Mouse (Mus musculus) forebrain, embryonic 16.5 days (tissue): Measurements from ENCODE around the gene Veph1. TPM values are rescaled to one million over a fixed set of nuclear protein-coding genes. Genes with fewer than 3 reads are reported as not detected.

ENCODE experiments used
- ATAC-seq: fragments of 200-750 bp; cut with Nextera tagmentation; 2 replicates; pipeline ENCODE4 v1.8.0; 2017; ENCODE audit warnings: mild to moderate bottlenecking, moderate library complexity
- H3K27ac ChIP-seq: fragments of 300-500 bp; sonication (generic); 2 replicates; pipeline ENCODE4 v1.5.1; 2014; ENCODE audit warnings: low read length, control low read depth
- H3K27me3 ChIP-seq: fragments of 300-500 bp; sonication (generic); replicated peaks from 2 replicates; pipeline ENCODE4 v1.6.1; 2014; ENCODE audit warnings: low read length; ENCODE audit not compliant: control insufficient read depth, insufficient read depth
- H3K36me3 ChIP-seq: fragments of 300-500 bp; sonication (generic); 2 replicates; pipeline ENCODE4 v1.6.1; 2014; ENCODE audit not compliant: control insufficient read depth, insufficient read depth
- H3K4me1 ChIP-seq: fragments of 300-500 bp; sonication (generic); replicated peaks from 2 replicates; pipeline ENCODE4 v1.6.1; 2014; ENCODE audit warnings: low read length; ENCODE audit not compliant: control insufficient read depth, insufficient read depth
- H3K4me2 ChIP-seq: fragments of 300-500 bp; sonication (generic); 2 replicates; pipeline ENCODE4 v1.6.1; 2014; ENCODE audit warnings: mild to moderate bottlenecking, low read length, control low read depth
- H3K4me3 ChIP-seq: fragments of 300-500 bp; sonication (generic); replicated peaks from 2 replicates; pipeline ENCODE4 v1.5.1; 2014; ENCODE audit warnings: mild to moderate bottlenecking, low read length, control low read depth
- H3K9ac ChIP-seq: fragments of 300-500 bp; sonication (generic); replicated peaks from 2 replicates; pipeline ENCODE4 v1.6.1; 2014; ENCODE audit warnings: low read depth, low read length, control low read depth
- H3K9me3 ChIP-seq: fragments of 300-500 bp; sonication (generic); 2 replicates; pipeline ENCODE4 v1.6.1; 2016; ENCODE audit warnings: low read length; ENCODE audit not compliant: control insufficient read depth
- WGBS: fragments of 180-500 bp; shearing (Covaris S2); extraction: QIAGEN DNeasy Blood & Tissue Kit; methylation state at CpG from one replicate; pipeline ENCODE4 v1.1.7; 2014; 5-methylcytosine and 5-hydroxymethylcytosine counted together
- polyA plus RNA-seq: library from polyadenylated mRNA; unstranded; fragments of >200 nt; fragmentation: Nextera tagmentation; extraction: Ambion mirVana; gene quantifications from 2 replicates; pipeline ENCODE4 v1.2.1, GENCODE M21; 2015

Gene Veph1
- polyA plus RNA-seq, 1 experiment from 2014 or later = 9.2 TPM

GRCm38 (mm10) chr3:66137601-66138000 lies 159.0 kb downstream of the Veph1 start:
- 76% methylated on average over 7 of the region's 7 CpGs for WGBS
- H3K27ac ChIP-seq = no peak overlapping the region
- ATAC-seq = no peak

GRCm38 (mm10) chr3:66131264-66131950 lies 165.2 kb downstream of the Veph1 start:
- Histone ChIP-seq H3K27me3 (no peaks in the 10 kb centered on the region), H3K4me2 (no peak overlapping the region), H3K4me3 (no peak overlapping the region), H3K9ac (no peak overlapping the region), H3K27ac (no peak overlapping the region), H3K36me3 (no peaks in the 10 kb centered on the region), H3K9me3 (no peaks in the 10 kb centered on the region), H3K4me1 (peaks cover 2% of the 10 kb centered on the region; the same call in 1 of the 2 replicates)
- WGBS = 59% methylated on average over 4 of the region's 4 CpGs
- no peak for ATAC-seq

More at GRCm38 (mm10) chr3:66137601-66138000, 159.0 kb downstream of the Veph1 start:
- Histone ChIP-seq H3K36me3 (no peaks in the 10 kb centered on the region), H3K4me3 (no peak overlapping the region), H3K4me1 (peaks cover 2% of the 10 kb centered on the region; the same call in 1 of the 2 replicates), H3K27me3 (no peaks in the 10 kb centered on the region), H3K4me2 (no peak overlapping the region), H3K9me3 (no peaks in the 10 kb centered on the region), H3K9ac (no peak overlapping the region)

- no peaks in the 10 kb centered on the region for H3K9me3 ChIP-seq
- no peaks in the 10 kb centered on the region for H3K36me3 ChIP-seq
- H3K27ac ChIP-seq = no peak overlapping the region
- no peak overlapping the region for H3K4me3 ChIP-seq
- 95% methylated on average over 5 of the region's 5 CpGs for WGBS
- H3K9ac ChIP-seq = no peak overlapping the region
- H3K27me3 ChIP-seq = no peaks in the 10 kb centered on the region
- H3K4me2 ChIP-seq = no peak overlapping the region
- ATAC-seq = no peak
- no peaks in the 10 kb centered on the region for H3K4me1 ChIP-seq
Observed at GRCm38 (mm10) chr3:66129689-66130088, 166.9 kb downstream of the Veph1 start.

GRCm38 (mm10) chr3:66105493-66105892 lies 191.1 kb downstream of the Veph1 start:
- no peaks in the 10 kb centered on the region for H3K36me3 ChIP-seq
- H3K4me1 ChIP-seq = peaks cover 14% of the 10 kb centered on the region
- H3K9me3 ChIP-seq = no peaks in the 10 kb centered on the region
- 89% methylated on average over 5 of the region's 5 CpGs for WGBS
- H3K27me3 ChIP-seq = no peaks in the 10 kb centered on the region
- H3K4me2 ChIP-seq = no peak overlapping the region
- H3K4me3 ChIP-seq = no peak overlapping the region
- ATAC-seq = no peak
- no peak overlapping the region for H3K9ac ChIP-seq
- H3K27ac ChIP-seq = no peak overlapping the region; the same call in 1 of the 2 replicates

- H3K27me3 ChIP-seq = no peaks in the 10 kb centered on the region
- no peaks in the 10 kb centered on the region for H3K36me3 ChIP-seq
- no peak overlapping the region for H3K4me3 ChIP-seq
- no peak overlapping the region for H3K4me2 ChIP-seq
- peak overlapping the region; percentile 86 for H3K27ac ChIP-seq
- WGBS = 37% methylated on average over 3 of the region's 3 CpGs
- no peak for ATAC-seq
- H3K9ac ChIP-seq = peak overlapping the region; percentile 13; the same call in 1 of the 2 replicates
- H3K9me3 ChIP-seq = no peaks in the 10 kb centered on the region
- H3K4me1 ChIP-seq = peaks cover 14% of the 10 kb centered on the region
Observed at GRCm38 (mm10) chr3:66102599-66102932, 194.1 kb downstream of the Veph1 start.

- Histone ChIP-seq H3K27ac (peak overlapping the region; percentile 86), H3K4me1 (peaks cover 14% of the 10 kb centered on the region), H3K27me3 (no peaks in the 10 kb centered on the region), H3K4me3 (no peak overlapping the region), H3K9me3 (no peaks in the 10 kb centered on the region), H3K36me3 (no peaks in the 10 kb centered on the region), H3K4me2 (no peak overlapping the region), H3K9ac (peak overlapping the region; percentile 13; the same call in 1 of the 2 replicates)
- WGBS = 11% methylated on average over 11 of the region's 11 CpGs
- peak; percentile 98 for ATAC-seq
Observed at GRCm38 (mm10) chr3:66101809-66102598, 194.6 kb downstream of the Veph1 start.

- 57% methylated on average over 2 of the region's 2 CpGs for WGBS
- no peaks in the 10 kb centered on the region for H3K27me3 ChIP-seq
- no peak overlapping the region for H3K9ac ChIP-seq
- no peaks in the 10 kb centered on the region for H3K9me3 ChIP-seq
- no peak overlapping the region for H3K27ac ChIP-seq
- H3K4me2 ChIP-seq = no peak overlapping the region
- peaks cover 14% of the 10 kb centered on the region for H3K4me1 ChIP-seq
- no peak for ATAC-seq
- no peak overlapping the region for H3K4me3 ChIP-seq
- H3K36me3 ChIP-seq = no peaks in the 10 kb centered on the region
Observed at GRCm38 (mm10) chr3:66101074-66101473, 195.6 kb downstream of the Veph1 start.

- H3K4me1 ChIP-seq = no peaks in the 10 kb centered on the region
- no peak for ATAC-seq
Observed at GRCm38 (mm10) chr3:66091746-66092145, 204.9 kb downstream of the Veph1 start.

GRCm38 (mm10) chr3:66087608-66088007 lies 209.0 kb downstream of the Veph1 start:
- peaks cover 7% of the 10 kb centered on the region for H3K4me1 ChIP-seq
- no peak overlapping the region for H3K9ac ChIP-seq
- H3K4me2 ChIP-seq = no peak overlapping the region
- no peak overlapping the region for H3K27ac ChIP-seq
- H3K36me3 ChIP-seq = no peaks in the 10 kb centered on the region
- H3K27me3 ChIP-seq = no peaks in the 10 kb centered on the region
- no peak overlapping the region for H3K4me3 ChIP-seq
- no peak for ATAC-seq
- 66% methylated on average over 7 of the region's 7 CpGs for WGBS
- H3K9me3 ChIP-seq = peaks cover 5% of the 10 kb centered on the region; the same call in 1 of the 2 replicates

More at GRCm38 (mm10) chr3:66091746-66092145, 204.9 kb downstream of the Veph1 start:
- no peak overlapping the region for H3K27ac ChIP-seq
- no peak overlapping the region for H3K4me3 ChIP-seq
- no peaks in the 10 kb centered on the region for H3K36me3 ChIP-seq
- H3K9ac ChIP-seq = no peak overlapping the region
- peaks cover 2% of the 10 kb centered on the region; the same call in 1 of the 2 replicates for H3K9me3 ChIP-seq
- no peaks in the 10 kb centered on the region for H3K27me3 ChIP-seq
- WGBS = 78% methylated on average over 2 of the region's 2 CpGs
- H3K4me2 ChIP-seq = no peak overlapping the region
